ENCODE assay signal across 8 mouse cellular contexts in genomic region chr1:34236254-34236723, GRCm38 (mm10).
DNase-seq lines count a peak whose midpoint lies in the region; ATAC-seq and TF ChIP-seq lines count a peak whose summit lies in the region.

No protein-coding gene starts in this region.

- peak overlapping the region; percentile 36 for H3K4me3 ChIP-seq in hindbrain, embryonic 13.5 days
- H3K4me3 ChIP-seq in limb, embryonic 15.5 days = peak overlapping the region; percentile 51
- peak overlapping the region; percentile 37 for H3K4me3 ChIP-seq in midbrain, embryonic 14.5 days (replicated peaks; ENCODE audit: low read depth, low read length)
- peak overlapping the region; percentile 52 for H3K4me3 ChIP-seq in testis, adult 2 months (ENCODE audit: control insufficient read depth, low read depth, low read length)

- H3K4me1 ChIP-seq in hindbrain, embryonic 13.5 days (replicated peaks) = peaks cover 43% of the 10 kb centered on the region
- peaks cover 19% of the 10 kb centered on the region for H3K4me1 ChIP-seq in limb, embryonic 15.5 days
- H3K4me1 ChIP-seq in midbrain, embryonic 14.5 days (ENCODE audit: control insufficient read depth, insufficient read depth, low read length) = peaks cover 24% of the 10 kb centered on the region
- H3K4me1 ChIP-seq in testis, adult 2 months (ENCODE audit: control insufficient read depth, insufficient read depth, low read length) = peaks cover 6% of the 10 kb centered on the region

- no peak overlapping the region for H3K27ac ChIP-seq in hindbrain, embryonic 13.5 days
- H3K27ac ChIP-seq in limb, embryonic 15.5 days = 0 out of 2 replicates have a peak overlapping the region, but pooled peaks have one; percentile 22
- H3K27ac ChIP-seq in midbrain, embryonic 14.5 days (replicated peaks; ENCODE audit: low read depth, low read length) = no peak overlapping the region
- no peak overlapping the region for H3K27ac ChIP-seq in testis, adult 2 months (ENCODE audit: control insufficient read depth, insufficient read depth, low read depth, low read length)

- peak; percentile 22 to 45 for DNase-seq in layer of hippocampus, postnatal 10 days (ENCODE audit: low spot score in 2 of 2)
- no peak for DNase-seq in layer of hippocampus, postnatal 14 days (ENCODE audit: low spot score in 2 of 2)
- DNase-seq in cerebellum, adult 8-10 months = peak; percentile 16
- peak; percentile 75 for DNase-seq in gastrocnemius, adult 18-20 months (ENCODE audit: low spot score)
- peak; percentile 74 for DNase-seq in midbrain, embryonic 14.5 days

- 0 out of 2 replicates have a peak, but pooled peaks cover 5% of the 10 kb centered on the region for H3K27me3 ChIP-seq in hindbrain, embryonic 13.5 days
- H3K27me3 ChIP-seq in limb, embryonic 15.5 days = no peaks in the 10 kb centered on the region
- peaks cover 3% of the 10 kb centered on the region; the same call in 1 of the 2 replicates for H3K27me3 ChIP-seq in midbrain, embryonic 14.5 days (ENCODE audit: control insufficient read depth, insufficient read depth, low read length)
- H3K27me3 ChIP-seq in testis, adult 2 months (ENCODE audit: control insufficient read depth, insufficient read depth, low read length) = no peaks in the 10 kb centered on the region

- peak; percentile 78 for ATAC-seq in hindbrain, embryonic 13.5 days (ENCODE audit: low FRiP score)
- peak; percentile 68; the same call in 1 of the 2 replicates for ATAC-seq in limb, embryonic 15.5 days (ENCODE audit: insufficient number of reproducible peaks, low FRiP score, low TSS enrichment, low read depth)
- peak; percentile 72; the same call in 1 of the 2 replicates for ATAC-seq in midbrain, embryonic 14.5 days (ENCODE audit: low FRiP score, low TSS enrichment)

- no peak for TF ChIP-seq CTCF in testis, adult 2 months (IDR thresholded peaks at IDR 0.05; ENCODE audit: control insufficient read depth, insufficient read depth, insufficient replicate concordance, low read depth, low read length)

- under 1% methylated on average over 28 of the region's 28 CpGs for WGBS in hindbrain, embryonic 13.5 days
- WGBS in limb, embryonic 15.5 days = under 1% methylated on average over 28 of the region's 28 CpGs
- under 1% methylated on average over 28 of the region's 28 CpGs for WGBS in midbrain, embryonic 14.5 days

- H3K36me3 ChIP-seq in hindbrain, embryonic 13.5 days = peaks cover 7% of the 10 kb centered on the region
- 0 out of 2 replicates have a peak, but pooled peaks cover 3% of the 10 kb centered on the region for H3K36me3 ChIP-seq in limb, embryonic 15.5 days
- H3K36me3 ChIP-seq in midbrain, embryonic 14.5 days (ENCODE audit: control insufficient read depth, insufficient read depth, low read length) = no peaks in the 10 kb centered on the region
- H3K36me3 ChIP-seq in testis, adult 2 months (ENCODE audit: control insufficient read depth, insufficient read depth, low read length) = no peaks in the 10 kb centered on the region

- H3K9ac ChIP-seq in hindbrain, embryonic 13.5 days = peak overlapping the region; percentile 69
- peak overlapping the region; percentile 40; the same call in 1 of the 2 replicates for H3K9ac ChIP-seq in limb, embryonic 15.5 days
- peak overlapping the region; percentile 41; the same call in 1 of the 2 replicates for H3K9ac ChIP-seq in midbrain, embryonic 14.5 days (replicated peaks; ENCODE audit: low read length)

- peak overlapping the region; percentile 67 for H3K4me2 ChIP-seq in hindbrain, embryonic 13.5 days
- H3K4me2 ChIP-seq in limb, embryonic 15.5 days = peak overlapping the region; percentile 89
- peak overlapping the region; percentile 74 for H3K4me2 ChIP-seq in midbrain, embryonic 14.5 days (ENCODE audit: low read length)

- no peaks in the 10 kb centered on the region for H3K9me3 ChIP-seq in hindbrain, embryonic 13.5 days
- no peaks in the 10 kb centered on the region for H3K9me3 ChIP-seq in limb, embryonic 15.5 days
- H3K9me3 ChIP-seq in midbrain, embryonic 14.5 days (ENCODE audit: control insufficient read depth, low read length) = no peaks in the 10 kb centered on the region

- no peak for TF ChIP-seq POLR2A in testis, adult 2 months (IDR thresholded peaks at IDR 0.05; ENCODE audit: control insufficient read depth, low read depth, low read length)

Comparison
In these comparisons a context has a peak if more than half of its experiments do, and no peak if none do; other contexts are left out.
1. DNase-seq: peak in layer of hippocampus, postnatal 10 days (2 of 2), cerebellum, adult 8-10 months (single experiment), gastrocnemius, adult 18-20 months (single experiment) and midbrain, embryonic 14.5 days (single experiment); none in layer of hippocampus, postnatal 14 days (0 of 2).
2. Peak in every context shown above with its lines, with median percentiles within 50 percentile points of each other: ATAC-seq, H3K4me2 ChIP-seq, H3K4me3 ChIP-seq and H3K9ac ChIP-seq.